Mouse (Mus musculus) cerebellum, adult 2 months (tissue): ENCODE data around the gene Heyl.

Experiments used
- CTCF ChIP-seq: fragments of 200-500 bp; IDR thresholded peaks from 2 replicates; pipeline ENCODE4 v1.5.1; 2011; ENCODE audit warnings: low read depth, mild to moderate bottlenecking, control low read depth, low read length, moderate library complexity, borderline replicate concordance; ENCODE audit not compliant: insufficient read depth
- POLR2A ChIP-seq: fragments of 200-500 bp; IDR thresholded peaks from 2 replicates; pipeline ENCODE4 v1.6.1; 2011; ENCODE audit warnings: low read length, control low read depth, borderline replicate concordance; ENCODE audit not compliant: insufficient read depth

DNA sequence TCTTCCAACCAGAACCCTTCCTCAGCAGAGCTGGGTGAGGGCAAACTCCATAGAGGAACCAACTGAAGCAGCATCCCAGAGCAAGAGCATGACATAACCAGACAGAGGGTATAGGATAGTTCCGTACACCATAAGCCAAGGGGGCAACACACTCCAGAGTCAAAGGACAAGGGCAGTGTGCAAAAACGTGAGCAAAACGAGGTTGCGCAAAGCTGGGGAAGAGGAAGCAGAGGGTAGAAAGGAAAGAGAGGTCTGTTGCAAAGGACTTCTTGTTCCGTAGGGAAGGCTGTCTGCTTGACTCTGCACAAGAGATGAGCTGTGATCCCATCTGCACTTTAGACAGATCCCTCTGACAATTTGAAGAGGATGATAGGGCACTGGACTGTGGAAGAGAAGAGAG, 26.0 kb upstream of the Heyl start:
- TF ChIP-seq POLR2A (no peak), CTCF (no peak)
